Mouse (Mus musculus): ENCODE measurements around the gene Pnpla2. TPM values are rescaled to one million over a fixed set of nuclear protein-coding genes. Genes with fewer than 3 reads are reported as not detected.

Pnpla2 gene
- total RNA-seq, 2 experiments from 2014 or later = 22.9 to 28.8 TPM

- no peak for DNase-seq (ENCODE audit: low spot score in 2 of 2)
These were observed 25.0 kb upstream of the Pnpla2 start for GRCm38 (mm10) chr7:141429840-141430584.

GRCm38 (mm10) chr7:141430585-141431240 lies 24.3 kb upstream of the Pnpla2 start:
- no peak for DNase-seq (ENCODE audit: low spot score in 2 of 2)
- intact Hi-C loops (cut with DNase I) = no loop called here

More at GRCm38 (mm10) chr7:141429840-141430584, 25.0 kb upstream of the Pnpla2 start:
- intact Hi-C loops (cut with DNase I) = no loop called here

- DNase-seq (ENCODE audit: low spot score in 2 of 2) = no peak
- intact Hi-C loops (cut with DNase I) = no loop called here
These were observed 23.4 kb upstream of the Pnpla2 start for GRCm38 (mm10) chr7:141431434-141432185.

GRCm38 (mm10) chr7:141432186-141432611 lies 22.8 kb upstream of the Pnpla2 start:
- intact Hi-C loops (cut with DNase I) = no loop called here
- no peak for DNase-seq (ENCODE audit: low spot score in 2 of 2)

GRCm38 (mm10) chr7:141432741-141433516 lies 22.1 kb upstream of the Pnpla2 start:
- intact Hi-C loops (cut with DNase I) = no loop called here
- DNase-seq (ENCODE audit: low spot score in 2 of 2) = no peak

- DNase-seq (ENCODE audit: low spot score in 2 of 2) = no peak
- intact Hi-C loops (cut with DNase I) = no loop called here
These were observed 21.2 kb upstream of the Pnpla2 start for GRCm38 (mm10) chr7:141433517-141434400.

GRCm38 (mm10) chr7:141434464-141434863 lies 20.5 kb upstream of the Pnpla2 start:
- intact Hi-C loops (cut with DNase I) = no loop called here
- peak; percentile 74 to 80 for DNase-seq (ENCODE audit: low spot score in 2 of 2)

GRCm38 (mm10) chr7:141435129-141435855 lies 19.7 kb upstream of the Pnpla2 start:
- DNase-seq (ENCODE audit: low spot score in 2 of 2) = peak; percentile 58 to 64
- intact Hi-C loops (cut with DNase I) = no loop called here

- no peak for DNase-seq (ENCODE audit: low spot score in 2 of 2)
- intact Hi-C loops (cut with DNase I) = no loop called here
These were observed 19.0 kb upstream of the Pnpla2 start for GRCm38 (mm10) chr7:141435856-141436522.

GRCm38 (mm10) chr7:141436523-141436892 lies 18.5 kb upstream of the Pnpla2 start:
- intact Hi-C loops (cut with DNase I) = no loop called here
- DNase-seq (ENCODE audit: low spot score in 2 of 2) = no peak

- peak; percentile 82 to 86 for DNase-seq (ENCODE audit: low spot score in 2 of 2)
- intact Hi-C loops (cut with DNase I) = no loop called here
These were observed 17.5 kb upstream of the Pnpla2 start, which contains the start of gene Slc25a22 for GRCm38 (mm10) chr7:141437178-141438120. Gene Slc25a22, minus strand, starts transcription at chr7:141437892.

GRCm38 (mm10) chr7:141438201-141438968 lies 16.6 kb upstream of the Pnpla2 start:
- DNase-seq (ENCODE audit: low spot score in 2 of 2) = no peak

GRCm38 (mm10) chr7:141439140-141439679 lies 15.8 kb upstream of the Pnpla2 start:
- intact Hi-C loops (cut with DNase I) = no loop called here
- DNase-seq (ENCODE audit: low spot score in 2 of 2) = no peak

More at GRCm38 (mm10) chr7:141438201-141438968, 16.6 kb upstream of the Pnpla2 start:
- intact Hi-C loops (cut with DNase I) = no loop called here

GRCm38 (mm10) chr7:141439811-141440210 lies 15.2 kb upstream of the Pnpla2 start:
- intact Hi-C loops (cut with DNase I) = no loop called here
- DNase-seq (ENCODE audit: low spot score in 2 of 2) = no peak

- DNase-seq (ENCODE audit: low spot score in 2 of 2) = peak; percentile 61 to 66
- intact Hi-C loops (cut with DNase I) = no loop called here
These were observed 14.4 kb upstream of the Pnpla2 start for GRCm38 (mm10) chr7:141440613-141441012.
